Mouse (Mus musculus): Measurements from ENCODE around the gene Zfp446. TPM values are rescaled to one million over a fixed set of nuclear protein-coding genes. Genes with fewer than 3 reads are reported as not detected.

Gene Zfp446
- total RNA-seq, 2 experiments from 2014 or later = 1.9 to 2.1 TPM

GRCm38 (mm10) chr7:13023928-13024731 lies 46.5 kb downstream of the Zfp446 start:
- DNase-seq (ENCODE audit: low spot score) = peak; percentile 92

- peak; percentile 52 for DNase-seq (ENCODE audit: low spot score)
These were observed 47.2 kb downstream of the Zfp446 start for GRCm38 (mm10) chr7:13024805-13025204.

- no peak for DNase-seq (ENCODE audit: low spot score)
These were observed 48.0 kb downstream of the Zfp446 start for GRCm38 (mm10) chr7:13025511-13026112.

- DNase-seq (ENCODE audit: low spot score) = no peak
These were observed 51.3 kb downstream of the Zfp446 start for GRCm38 (mm10) chr7:13028986-13029385.

GRCm38 (mm10) chr7:13031069-13031468 lies 53.4 kb downstream of the Zfp446 start:
- DNase-seq (ENCODE audit: low spot score) = no peak

- DNase-seq (ENCODE audit: low spot score) = no peak
These were observed 54.3 kb downstream of the Zfp446 start for GRCm38 (mm10) chr7:13031983-13032382.

GRCm38 (mm10) chr7:13032541-13032940 lies 54.9 kb downstream of the Zfp446 start:
- no peak for DNase-seq (ENCODE audit: low spot score)

- DNase-seq (ENCODE audit: low spot score) = no peak
These were observed 56.0 kb downstream of the Zfp446 start for GRCm38 (mm10) chr7:13033451-13034147.

- DNase-seq (ENCODE audit: low spot score) = peak; percentile 96
These were observed 56.7 kb downstream of the Zfp446 start, which contains the start of gene Chmp2a for GRCm38 (mm10) chr7:13034148-13034977. Gene Chmp2a (minus strand): TSS chr7:13034807.

Other genes starting within 250 kb of the Zfp446 start
- gene Vmn2r56, start 242.8 kb upstream of the Zfp446 start, total RNA-seq (2021) = not detected
- 1 to 10 TPM in 1 of 2 experiments, under 1 TPM in 1; 0.36 to 1.2 TPM for gene Zscan18, start 174.2 kb upstream of the Zfp446 start, total RNA-seq (2021)
- 1 to 10 TPM; 3.6 to 4.5 TPM for gene Zfp329, start 159.0 kb upstream of the Zfp446 start, total RNA-seq (2021)
- gene Zfp110, start 143.1 kb upstream of the Zfp446 start, total RNA-seq (2021) = 10 to 100 TPM; 12.3 to 12.6 TPM
- 1 to 10 TPM; 1.8 to 2.2 TPM for gene Zfp128, start 96.7 kb upstream of the Zfp446 start, total RNA-seq (2021)
- 1 to 10 TPM; 2.8 to 3.4 TPM for gene Zscan22, start 80.0 kb upstream of the Zfp446 start, total RNA-seq (2021)
- gene Rps5, start 55.6 kb upstream of the Zfp446 start, total RNA-seq (2021) = 100 to 1,000 TPM; 586 to 589 TPM
- under 1 TPM; 0.46 to 0.59 TPM for gene Rnf225, start 50.4 kb upstream of the Zfp446 start, total RNA-seq (2021)
- gene Zfp324, start 12.0 kb upstream of the Zfp446 start, total RNA-seq (2021) = 1 to 10 TPM; 1.4 to 1.5 TPM
- gene Slc27a5, start 20.3 kb downstream of the Zfp446 start, total RNA-seq (2021) = under 1 TPM in 1 of 2 experiments, not detected in 1; 0.28 TPM
- gene Trim28, start 21.3 kb downstream of the Zfp446 start, total RNA-seq (2021) = 10 to 100 TPM; 63.6 to 65.9 TPM
- 1 to 10 TPM; 3.2 to 4.0 TPM for gene Zbtb45, start 32.2 kb downstream of the Zfp446 start, total RNA-seq (2021)
- gene Chmp2a, start 57.0 kb downstream of the Zfp446 start, total RNA-seq (2021) = 100 to 1,000 TPM in 1 of 2 experiments, 10 to 100 TPM in 1; 95.4 to 103 TPM
- 100 to 1,000 TPM; 148 to 149 TPM for gene Ube2m, start 60.4 kb downstream of the Zfp446 start, total RNA-seq (2021)
- gene Mzf1, start 76.9 kb downstream of the Zfp446 start, total RNA-seq (2021) = under 1 TPM; 0.62 to 0.71 TPM
- gene Vmn1r85, start 117.3 kb downstream of the Zfp446 start, total RNA-seq (2021) = not detected
- not detected for gene Vmn1r86, start 142.1 kb downstream of the Zfp446 start, total RNA-seq (2021)
- gene Vmn1r87, start 162.3 kb downstream of the Zfp446 start, total RNA-seq (2021) = not detected
- under 1 TPM; 0.05 to 0.09 TPM for gene Vmn1r88, start 181.7 kb downstream of the Zfp446 start, total RNA-seq (2021)
- not detected for gene Vmn1r89, start 235.2 kb downstream of the Zfp446 start, total RNA-seq (2021)